Mouse (Mus musculus) testis, adult 2 months (tissue): ENCODE measurements around the gene Cog5.

Experiments
- CTCF ChIP-seq: fragments of 200-500 bp; IDR thresholded peaks from 2 replicates; pipeline ENCODE4 v1.5.1; 2012; ENCODE audit warnings: low read depth, mild to moderate bottlenecking, inconsistent platforms, low read length, moderate library complexity; ENCODE audit not compliant: control insufficient read depth, insufficient read depth, insufficient replicate concordance
- POLR2A ChIP-seq: fragments of 200-500 bp; IDR thresholded peaks from 2 replicates; pipeline ENCODE4 v1.6.1; 2012; ENCODE audit warnings: low read depth, mild to moderate bottlenecking, inconsistent platforms, low read length, moderate library complexity; ENCODE audit not compliant: control insufficient read depth

GRCm38 (mm10) chr12:31719586-31720275 is 65.1 kb downstream of the Cog5 start:
- TF ChIP-seq CTCF, result peak; percentile 24; the same call in 1 of the 2 replicates
- no peak for TF ChIP-seq POLR2A
